Mouse (Mus musculus): Measurements from ENCODE around the gene Dcxr. TPM values are rescaled to one million over a fixed set of nuclear protein-coding genes. Genes with fewer than 3 reads are reported as not detected.

Gene Dcxr
- total and polyA plus RNA-seq, 3 experiments, result 12.2 to 14.1 TPM; not detected in 1

DNA sequence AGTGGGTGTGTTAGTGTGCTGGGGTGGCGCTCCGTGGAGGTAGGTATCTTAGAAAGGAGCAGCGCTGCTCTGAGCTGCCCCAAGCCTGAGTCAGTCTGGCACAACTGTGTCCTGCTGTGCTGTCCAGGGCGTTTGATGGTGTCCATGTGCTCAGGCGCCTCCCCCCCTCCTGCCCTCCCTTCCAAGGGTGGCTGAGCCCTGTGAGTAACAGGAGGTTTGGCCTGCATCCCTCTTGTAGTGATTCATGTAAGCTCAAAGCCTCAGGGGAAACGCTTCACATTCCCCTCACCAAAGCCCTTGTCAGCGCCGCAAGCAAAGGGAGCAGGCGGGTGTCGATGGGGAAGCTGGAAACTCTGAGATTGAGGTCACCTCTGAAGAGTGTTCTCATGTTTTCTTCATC, 29.3 kb downstream of the Dcxr start:
- Histone ChIP-seq H3K4me1 (ENCODE audit: control insufficient read depth in 1 of 2, insufficient read depth in 2 of 2, low read length in 2 of 2) (no peaks in the 10 kb centered on the region), H3K36me3 (ENCODE audit: control insufficient read depth in 1 of 2, insufficient read depth in 2 of 2, low read length in 2 of 2) (no peaks in the 10 kb centered on the region; a peak in 1 of 4 replicates)

DNA sequence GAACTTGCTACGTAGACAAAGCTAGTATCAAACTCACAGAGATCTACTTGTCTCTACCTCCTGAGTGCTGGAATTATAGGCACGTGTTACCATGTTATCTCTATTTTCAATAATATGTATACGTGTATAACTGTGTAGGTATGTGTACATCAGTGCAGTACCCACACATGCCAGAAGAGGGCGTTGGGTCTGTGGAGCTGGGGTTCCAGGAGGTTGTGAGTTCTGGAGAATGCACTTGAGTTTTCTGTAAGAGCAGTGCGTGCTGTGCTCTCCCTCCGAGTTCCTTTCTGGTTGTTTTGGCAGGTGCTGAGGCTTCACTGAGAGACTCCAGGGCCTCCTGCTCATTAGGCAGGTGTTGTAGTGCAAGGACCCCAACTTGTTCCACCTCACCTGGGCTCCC, 30.5 kb downstream of the Dcxr start:
- no peaks in the 10 kb centered on the region for H3K27me3 ChIP-seq (ENCODE audit: control insufficient read depth in 1 of 2, insufficient read depth in 2 of 2, low read length in 2 of 2)
- H3K79me2 ChIP-seq (ENCODE audit: control insufficient read depth, insufficient read depth, low read length, poor library complexity), result no peaks in the 10 kb centered on the region
- no peak overlapping the region for H3K4me3 ChIP-seq (ENCODE audit: control insufficient read depth in 1 of 2, insufficient read depth in 1 of 2, low read depth in 2 of 2, low read length in 2 of 2)
- H3K9me3 ChIP-seq (replicated peaks; ENCODE audit: insufficient read depth, low read length), result no peaks in the 10 kb centered on the region
- peak; percentile 48 for DNase-seq (ENCODE audit: low read depth, low spot score)
- H3K27ac ChIP-seq (ENCODE audit: control insufficient read depth, low read depth, low read length), result no peak overlapping the region
- no peaks in the 10 kb centered on the region for H3K4me1 ChIP-seq (ENCODE audit: control insufficient read depth in 1 of 2, insufficient read depth in 2 of 2, low read length in 2 of 2)
- TF ChIP-seq MAX (IDR thresholded peaks at IDR 0.05; ENCODE audit: low read length) (no peak), TAL1 (IDR thresholded peaks at IDR 0.05; ENCODE audit: low read length) (no peak), ZC3H11A (IDR thresholded peaks at IDR 0.05; ENCODE audit: low read depth, low read length) (no peak), POLR2A (IDR thresholded peaks at IDR 0.05; ENCODE audit: control insufficient read depth in 1 of 2, insufficient read depth in 1 of 2, low read depth in 1 of 2, low read length in 2 of 2, poor library complexity in 1 of 2) (peak in 1 of 2 experiments; percentile 21; a peak in 1 of 4 replicates), RAD21 (IDR thresholded peaks at IDR 0.05; ENCODE audit: low read depth, low read length) (no peak), EP300 (IDR thresholded peaks at IDR 0.05; ENCODE audit: low read depth in 1 of 2, low read length in 2 of 2) (no peak), SMC3 (IDR thresholded peaks at IDR 0.05; ENCODE audit: low read depth, low read length) (0 out of 2 replicates have a peak, but pooled peaks have one; percentile 18), ZNF384 (IDR thresholded peaks at IDR 0.05; ENCODE audit: low read depth, low read length) (no peak), CTCF (IDR thresholded peaks at IDR 0.05 in 2 of 3, conservative IDR thresholded peaks at IDR 0.05 in 1 of 3; ENCODE audit: control insufficient read depth in 1 of 3, insufficient read depth in 1 of 3, low read depth in 2 of 3, low read length in 3 of 3, poor library complexity in 1 of 3, severe bottlenecking in 1 of 3) (peak; percentile 50 to 67 (median 52)), E2F4 (IDR thresholded peaks at IDR 0.05; ENCODE audit: borderline replicate concordance, low read depth, low read length) (no peak), CHD2 (IDR thresholded peaks at IDR 0.05; ENCODE audit: low read length) (no peak), JUND (IDR thresholded peaks at IDR 0.05; ENCODE audit: low read depth, low read length) (no peak), GABPA (IDR thresholded peaks at IDR 0.05; ENCODE audit: low read depth, low read length) (no peak), KAT2A (conservative IDR thresholded peaks at IDR 0.05; ENCODE audit: low read depth, low read length) (no peak)
- H3K9ac ChIP-seq (ENCODE audit: control insufficient read depth, low read depth, low read length, poor library complexity, severe bottlenecking), result no peak overlapping the region
- H3K36me3 ChIP-seq (ENCODE audit: control insufficient read depth in 1 of 2, insufficient read depth in 2 of 2, low read length in 2 of 2), result no peaks in the 10 kb centered on the region; a peak in 1 of 4 replicates

More for the DNA sequence above, 29.3 kb downstream of the Dcxr start:
- no peaks in the 10 kb centered on the region for H3K27me3 ChIP-seq (ENCODE audit: control insufficient read depth in 1 of 2, insufficient read depth in 2 of 2, low read length in 2 of 2)
- TF ChIP-seq NELFE (IDR thresholded peaks at IDR 0.05; ENCODE audit: low read depth, low read length) (no peak), SMC3 (IDR thresholded peaks at IDR 0.05; ENCODE audit: low read depth, low read length) (no peak), HCFC1 (IDR thresholded peaks at IDR 0.05; ENCODE audit: low read depth, low read length) (no peak), MYC (IDR thresholded peaks at IDR 0.05; ENCODE audit: low read depth, low read length) (no peak), CTCF (IDR thresholded peaks at IDR 0.05 in 2 of 3, conservative IDR thresholded peaks at IDR 0.05 in 1 of 3; ENCODE audit: control insufficient read depth in 1 of 3, insufficient read depth in 1 of 3, low read depth in 2 of 3, low read length in 3 of 3, poor library complexity in 1 of 3, severe bottlenecking in 1 of 3) (no peak), TCF12 (IDR thresholded peaks at IDR 0.05; ENCODE audit: low read depth, low read length) (no peak), UBTF (IDR thresholded peaks at IDR 0.05; ENCODE audit: borderline replicate concordance, insufficient read depth, low read depth, low read length) (no peak), GATA1 (IDR thresholded peaks at IDR 0.05; ENCODE audit: low read depth, low read length) (no peak), USF1 (IDR thresholded peaks at IDR 0.05; ENCODE audit: low read depth, low read length) (no peak), ELF1 (IDR thresholded peaks at IDR 0.05; ENCODE audit: low read depth, low read length) (no peak), ETS1 (IDR thresholded peaks at IDR 0.05; ENCODE audit: low read depth, low read length) (no peak), NRF1 (IDR thresholded peaks at IDR 0.05; ENCODE audit: insufficient read depth, low read depth, low read length, poor library complexity, severe bottlenecking) (no peak), ZNF384 (IDR thresholded peaks at IDR 0.05; ENCODE audit: low read depth, low read length) (no peak), POLR2AphosphoS2 (IDR thresholded peaks at IDR 0.05; ENCODE audit: low read length) (no peak), RCOR1 (IDR thresholded peaks at IDR 0.05; ENCODE audit: low read depth, low read length) (no peak), MAFK (IDR thresholded peaks at IDR 0.05; ENCODE audit: borderline replicate concordance, low read depth, low read length) (no peak), MEF2A (IDR thresholded peaks at IDR 0.05; ENCODE audit: extremely low read depth, insufficient replicate concordance, low read depth, low read length, poor library complexity, severe bottlenecking) (no peak)
- no peaks in the 10 kb centered on the region for H3K9me3 ChIP-seq (replicated peaks; ENCODE audit: insufficient read depth, low read length)
- H3K9ac ChIP-seq (ENCODE audit: control insufficient read depth, low read depth, low read length, poor library complexity, severe bottlenecking), result no peak overlapping the region
- H3K27ac ChIP-seq (ENCODE audit: control insufficient read depth, low read depth, low read length), result no peak overlapping the region
- H3K4me3 ChIP-seq (ENCODE audit: control insufficient read depth in 1 of 2, insufficient read depth in 1 of 2, low read depth in 2 of 2, low read length in 2 of 2), result no peak overlapping the region
- H3K79me2 ChIP-seq (ENCODE audit: control insufficient read depth, insufficient read depth, low read length, poor library complexity), result no peaks in the 10 kb centered on the region
- no peak for DNase-seq (ENCODE audit: low read depth, low spot score)

All from MEL (cell line).